Mouse (Mus musculus) kidney, adult 2 months (tissue): ENCODE measurements around the gene Htr2a.

ENCODE experiments used
- CTCF ChIP-seq: fragments of 200-500 bp; conservative IDR thresholded peaks from 2 replicates; pipeline ENCODE4 v1.5.1; 2011; ENCODE audit warnings: low read depth, mild to moderate bottlenecking, control low read depth, low read length, moderate library complexity, mixed read lengths; ENCODE audit not compliant: insufficient read depth, insufficient read length
- POLR2A ChIP-seq: fragments of 200-500 bp; IDR thresholded peaks from one replicate; pipeline ENCODE4 v1.6.1; 2011; ENCODE audit warnings: low read depth, low read length, control low read depth

DNA sequence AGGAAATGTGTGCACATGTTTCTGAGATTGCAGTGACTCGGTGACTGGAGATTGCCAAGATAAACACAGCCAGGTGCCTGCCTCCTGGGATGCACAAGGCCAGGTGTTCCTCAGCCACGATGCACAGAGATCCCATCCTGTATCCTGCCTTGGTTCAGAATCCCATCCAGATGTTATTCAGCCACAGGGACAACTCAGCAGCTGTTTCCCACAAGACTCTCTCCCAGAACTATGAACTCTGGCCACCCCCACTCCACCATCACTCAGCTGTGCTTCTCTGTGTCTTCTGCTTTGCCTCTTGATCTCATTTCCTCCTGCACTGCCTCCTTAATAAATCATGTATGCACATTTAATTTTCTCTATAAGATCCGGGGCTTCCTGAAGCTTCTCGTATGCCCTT is 56.1 kb downstream of the Htr2a start:
- TF ChIP-seq POLR2A = no peak
- TF ChIP-seq CTCF = no peak
